Mouse (Mus musculus) activated CD4-positive, CD25-positive, alpha-beta regulatory T cell, adult 4 months (primary cell): ENCODE data around the gene Elfn1. TPM values are rescaled to one million over a fixed set of nuclear protein-coding genes. Genes with fewer than 3 reads are reported as not detected.

Experiments used
- ATAC-seq: one replicate; pipeline ENCODE4 v1.8.0; 2017
- polyA plus RNA-seq, 2 experiments: library from polyadenylated mRNA; unstranded; fragments of 100-300 nt; shearing (Covaris generic); gene quantifications; one replicate each; pipeline ENCODE4 v1.2.1; 2017

The Elfn1 gene
- not detected for polyA plus RNA-seq

- ATAC-seq: no peak
Observed at GRCm38 (mm10) chr5:139907714-139908242, at the start of gene Elfn1. TSS of gene Elfn1 (plus strand) at chr5:139907943.

- no peak for ATAC-seq
Observed at GRCm38 (mm10) chr5:139860328-139861104, 47.2 kb upstream of the Elfn1 start.

- no peak for ATAC-seq
Observed at GRCm38 (mm10) chr5:139862759-139863158, 45.0 kb upstream of the Elfn1 start.

- ATAC-seq: no peak
Observed at GRCm38 (mm10) chr5:139870886-139871285, 36.9 kb upstream of the Elfn1 start.

GRCm38 (mm10) chr5:139871526-139871925 lies 36.2 kb upstream of the Elfn1 start:
- no peak for ATAC-seq

- no peak for ATAC-seq
Observed at GRCm38 (mm10) chr5:139877563-139877962, 30.2 kb upstream of the Elfn1 start.

- no peak for ATAC-seq
Observed at GRCm38 (mm10) chr5:139879694-139880093, 28.0 kb upstream of the Elfn1 start.

GRCm38 (mm10) chr5:139881161-139881560 lies 26.6 kb upstream of the Elfn1 start:
- ATAC-seq: no peak

- no peak for ATAC-seq
Observed at GRCm38 (mm10) chr5:139888624-139889023, 19.1 kb upstream of the Elfn1 start.

GRCm38 (mm10) chr5:139889370-139889769 lies 18.4 kb upstream of the Elfn1 start:
- ATAC-seq: no peak

- no peak for ATAC-seq
Observed at GRCm38 (mm10) chr5:139892326-139892994, 15.3 kb upstream of the Elfn1 start.

- ATAC-seq: no peak
Observed at GRCm38 (mm10) chr5:139892995-139893345, 14.8 kb upstream of the Elfn1 start.

GRCm38 (mm10) chr5:139894025-139894508 lies 13.7 kb upstream of the Elfn1 start:
- no peak for ATAC-seq

- no peak for ATAC-seq
Observed at GRCm38 (mm10) chr5:139899044-139899443, 8.7 kb upstream of the Elfn1 start.

- no peak for ATAC-seq
Observed at GRCm38 (mm10) chr5:139905121-139905520, 2.6 kb upstream of the Elfn1 start.

- ATAC-seq: no peak
Observed at GRCm38 (mm10) chr5:139906507-139906906, 1.2 kb upstream of the Elfn1 start.

GRCm38 (mm10) chr5:139907241-139907640 lies 502 bp upstream of the Elfn1 start:
- no peak for ATAC-seq

GRCm38 (mm10) chr5:139908243-139908810 lies 584 bp downstream of the Elfn1 start:
- no peak for ATAC-seq

- ATAC-seq: no peak
Observed at GRCm38 (mm10) chr5:139908811-139909627, 1.3 kb downstream of the Elfn1 start.

- no peak for ATAC-seq
Observed at GRCm38 (mm10) chr5:139909710-139910550, 2.2 kb downstream of the Elfn1 start.

GRCm38 (mm10) chr5:139910755-139911300 lies 3.1 kb downstream of the Elfn1 start:
- no peak for ATAC-seq
